In the genomic region with DNA sequence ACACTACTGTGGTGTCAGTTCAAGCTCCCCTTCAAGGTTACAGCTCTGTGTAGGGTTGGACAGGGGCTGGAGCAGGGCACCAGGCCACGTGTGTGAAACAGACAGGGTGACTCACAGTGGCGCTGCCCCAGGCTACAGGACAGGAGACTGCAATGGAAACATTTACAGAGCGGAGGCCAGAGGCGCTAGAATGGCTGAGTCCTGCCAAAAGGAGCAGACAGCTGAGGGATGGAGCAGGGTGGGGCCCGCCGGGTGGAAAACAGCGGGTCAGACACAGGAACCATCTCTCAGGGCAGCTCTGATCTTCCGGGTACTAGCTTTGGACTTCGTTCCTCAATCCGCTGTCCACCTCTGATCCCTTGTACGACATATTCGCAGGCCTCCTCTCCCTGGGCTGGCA, we compare ENCODE assay signal across 8 mouse cellular contexts. TPM values are rescaled to one million over a fixed set of nuclear protein-coding genes. Genes with fewer than 3 reads are reported as not detected.
A peak's percentile ranks its signal among the peaks of the same experiment; 100 is the strongest.
DNase-seq lines count a peak whose midpoint lies in the region; ATAC-seq lines count a peak whose summit lies in the region.

No protein-coding gene starts in this region.

- peak; percentile 2 for DNase-seq in A20 (ENCODE audit: low read depth, low spot score)
- peak; percentile 86 for DNase-seq in adrenal gland, postnatal 10 days
- no peak for DNase-seq in T-cell, adult 2 months (ENCODE audit: low spot score)
- no peak for DNase-seq in hindbrain, embryonic 11.5 days (ENCODE audit: low spot score)
- DNase-seq in left cerebral cortex, adult 18-20 months (ENCODE audit: low spot score in 2 of 2), result no peak
- no peak for DNase-seq in left cerebral cortex, adult 9 months (ENCODE audit: low spot score in 2 of 2)

- peaks cover 44% of the 10 kb centered on the region for H3K4me1 ChIP-seq in heart, embryonic 12.5 days (replicated peaks)
- peaks cover 47% of the 10 kb centered on the region for H3K4me1 ChIP-seq in limb, embryonic 15.5 days
- no peaks in the 10 kb centered on the region for H3K4me1 ChIP-seq in hindbrain, embryonic 11.5 days (replicated peaks; ENCODE audit: control insufficient read depth, insufficient read depth, low read length)

- no peak overlapping the region for H3K4me2 ChIP-seq in heart, embryonic 12.5 days
- peak overlapping the region; percentile 22; the same call in 1 of the 2 replicates for H3K4me2 ChIP-seq in limb, embryonic 15.5 days
- H3K4me2 ChIP-seq in hindbrain, embryonic 11.5 days (replicated peaks; ENCODE audit: low read depth, low read length), result no peak overlapping the region

- no peaks in the 10 kb centered on the region for H3K9me3 ChIP-seq in heart, embryonic 12.5 days (replicated peaks)
- H3K9me3 ChIP-seq in limb, embryonic 15.5 days, result no peaks in the 10 kb centered on the region
- H3K9me3 ChIP-seq in hindbrain, embryonic 11.5 days (ENCODE audit: control insufficient read depth, low read length), result no peaks in the 10 kb centered on the region

- ATAC-seq in heart, embryonic 12.5 days (ENCODE audit: insufficient number of reproducible peaks, low FRiP score), result peak; percentile 68
- peak; percentile 31; the same call in 1 of the 2 replicates for ATAC-seq in limb, embryonic 15.5 days (ENCODE audit: insufficient number of reproducible peaks, low FRiP score, low TSS enrichment, low read depth)
- no peak for ATAC-seq in hindbrain, embryonic 11.5 days (ENCODE audit: low FRiP score)

- peak overlapping the region; percentile 34; the same call in 1 of the 2 replicates for H3K27ac ChIP-seq in heart, embryonic 12.5 days (ENCODE audit: poor library complexity, severe bottlenecking)
- peak overlapping the region; percentile 70 for H3K27ac ChIP-seq in limb, embryonic 15.5 days
- H3K27ac ChIP-seq in hindbrain, embryonic 11.5 days (ENCODE audit: low read depth, low read length), result no peak overlapping the region

- 55% methylated on average over 12 of the region's 12 CpGs for WGBS in heart, embryonic 12.5 days
- 58% methylated on average over 12 of the region's 12 CpGs for WGBS in limb, embryonic 15.5 days
- 89% methylated on average over 12 of the region's 12 CpGs for WGBS in hindbrain, embryonic 11.5 days

- no peaks in the 10 kb centered on the region for H3K36me3 ChIP-seq in heart, embryonic 12.5 days
- peaks cover 5% of the 10 kb centered on the region for H3K36me3 ChIP-seq in limb, embryonic 15.5 days
- H3K36me3 ChIP-seq in hindbrain, embryonic 11.5 days (ENCODE audit: control insufficient read depth, insufficient read depth, low read length), result no peaks in the 10 kb centered on the region

- H3K4me3 ChIP-seq in heart, embryonic 12.5 days, result no peak overlapping the region
- no peak overlapping the region for H3K4me3 ChIP-seq in limb, embryonic 15.5 days
- H3K4me3 ChIP-seq in hindbrain, embryonic 11.5 days (ENCODE audit: low read depth, low read length), result no peak overlapping the region

- H3K9ac ChIP-seq in heart, embryonic 12.5 days, result no peak overlapping the region
- no peak overlapping the region for H3K9ac ChIP-seq in limb, embryonic 15.5 days
- H3K9ac ChIP-seq in hindbrain, embryonic 11.5 days (ENCODE audit: low read depth, low read length), result no peak overlapping the region

- peaks cover 39% of the 10 kb centered on the region for H3K27me3 ChIP-seq in heart, embryonic 12.5 days (replicated peaks)
- no peaks in the 10 kb centered on the region for H3K27me3 ChIP-seq in limb, embryonic 15.5 days
- no peaks in the 10 kb centered on the region for H3K27me3 ChIP-seq in hindbrain, embryonic 11.5 days (ENCODE audit: control insufficient read depth, insufficient read depth, low read length)

RNA-seq across cellular contexts. Expression of a gene that starts 4.3 kb away (rescaled TPM):
- total RNA-seq in adrenal gland, postnatal 10 days (2021), result under 1 TPM; 0.81 to 0.91 TPM
- polyA plus RNA-seq in heart, embryonic 12.5 days (2016; fragmentation: Nextera tagmentation; extraction: Ambion mirVana), result 0.10 and 0.36 TPM in 2 replicates
- polyA plus RNA-seq in limb, embryonic 15.5 days (2015; fragmentation: Nextera tagmentation; extraction: Ambion mirVana), result 7.1 and 10.4 TPM in 2 replicates
- 0.11 and 0.32 TPM in 2 replicates for polyA plus RNA-seq in hindbrain, embryonic 11.5 days (2014; fragmentation: Nextera tagmentation; extraction: Ambion mirVana)
- total RNA-seq in left cerebral cortex, adult 18-20 months (2021), result under 1 TPM in 1 of 2 experiments, not detected in 1; 0.33 TPM

RNA-seq across cellular contexts. Expression of a gene that starts 13.5 kb away (rescaled TPM):
- 1 to 10 TPM; 4.1 to 5.6 TPM for total RNA-seq in adrenal gland, postnatal 10 days (2021)
- polyA plus RNA-seq in heart, embryonic 12.5 days (2016; fragmentation: Nextera tagmentation; extraction: Ambion mirVana), result 0.79 and 0.96 TPM in 2 replicates
- 5.7 and 7.3 TPM in 2 replicates for polyA plus RNA-seq in limb, embryonic 15.5 days (2015; fragmentation: Nextera tagmentation; extraction: Ambion mirVana)
- 2.0 and 2.4 TPM in 2 replicates for polyA plus RNA-seq in hindbrain, embryonic 11.5 days (2014; fragmentation: Nextera tagmentation; extraction: Ambion mirVana)
- 1 to 10 TPM; 2.8 to 3.0 TPM for total RNA-seq in left cerebral cortex, adult 18-20 months (2021)

RNA-seq across cellular contexts. Expression of a gene that starts 31.9 kb away (rescaled TPM):
- 10 to 100 TPM; 12.0 to 13.2 TPM for total RNA-seq in adrenal gland, postnatal 10 days (2021)
- 8.2 and 8.5 TPM in 2 replicates for polyA plus RNA-seq in heart, embryonic 12.5 days (2016; fragmentation: Nextera tagmentation; extraction: Ambion mirVana)
- 2.6 and 3.1 TPM in 2 replicates for polyA plus RNA-seq in limb, embryonic 15.5 days (2015; fragmentation: Nextera tagmentation; extraction: Ambion mirVana)
- polyA plus RNA-seq in hindbrain, embryonic 11.5 days (2014; fragmentation: Nextera tagmentation; extraction: Ambion mirVana), result 1.8 TPM in 2 replicates
- total RNA-seq in left cerebral cortex, adult 18-20 months (2021), result 10 to 100 TPM; 10.6 to 13.0 TPM

RNA-seq across cellular contexts. Expression of a gene that starts 50.9 kb away (rescaled TPM):
- 10 to 100 TPM; 10.6 to 12.9 TPM for total RNA-seq in adrenal gland, postnatal 10 days (2021)
- 21.3 and 21.6 TPM in 2 replicates for polyA plus RNA-seq in heart, embryonic 12.5 days (2016; fragmentation: Nextera tagmentation; extraction: Ambion mirVana)
- polyA plus RNA-seq in limb, embryonic 15.5 days (2015; fragmentation: Nextera tagmentation; extraction: Ambion mirVana), result 30.8 and 35.6 TPM in 2 replicates
- polyA plus RNA-seq in hindbrain, embryonic 11.5 days (2014; fragmentation: Nextera tagmentation; extraction: Ambion mirVana), result 29.2 and 31.2 TPM in 2 replicates
- 10 to 100 TPM; 14.1 to 14.6 TPM for total RNA-seq in left cerebral cortex, adult 18-20 months (2021)

RNA-seq across cellular contexts. Expression of a gene that starts 57.0 kb away (rescaled TPM):
- total RNA-seq in adrenal gland, postnatal 10 days (2021), result not detected
- polyA plus RNA-seq in heart, embryonic 12.5 days (2016; fragmentation: Nextera tagmentation; extraction: Ambion mirVana), result not detected in 2 replicates
- polyA plus RNA-seq in limb, embryonic 15.5 days (2015; fragmentation: Nextera tagmentation; extraction: Ambion mirVana), result 22.8 and 23.5 TPM in 2 replicates
- not detected in 2 replicates for polyA plus RNA-seq in hindbrain, embryonic 11.5 days (2014; fragmentation: Nextera tagmentation; extraction: Ambion mirVana)
- not detected for total RNA-seq in left cerebral cortex, adult 18-20 months (2021)

Comparison
In these comparisons a context has a peak if more than half of its experiments do, and no peak if none do; other contexts are left out.
1. DNase-seq: peak in A20 (single experiment) and adrenal gland, postnatal 10 days (single experiment); none in T-cell, adult 2 months (single experiment), hindbrain, embryonic 11.5 days (single experiment), left cerebral cortex, adult 18-20 months (0 of 2) and left cerebral cortex, adult 9 months (0 of 2).